8 mouse cellular contexts compared by ENCODE assay signal in the genomic region with DNA sequence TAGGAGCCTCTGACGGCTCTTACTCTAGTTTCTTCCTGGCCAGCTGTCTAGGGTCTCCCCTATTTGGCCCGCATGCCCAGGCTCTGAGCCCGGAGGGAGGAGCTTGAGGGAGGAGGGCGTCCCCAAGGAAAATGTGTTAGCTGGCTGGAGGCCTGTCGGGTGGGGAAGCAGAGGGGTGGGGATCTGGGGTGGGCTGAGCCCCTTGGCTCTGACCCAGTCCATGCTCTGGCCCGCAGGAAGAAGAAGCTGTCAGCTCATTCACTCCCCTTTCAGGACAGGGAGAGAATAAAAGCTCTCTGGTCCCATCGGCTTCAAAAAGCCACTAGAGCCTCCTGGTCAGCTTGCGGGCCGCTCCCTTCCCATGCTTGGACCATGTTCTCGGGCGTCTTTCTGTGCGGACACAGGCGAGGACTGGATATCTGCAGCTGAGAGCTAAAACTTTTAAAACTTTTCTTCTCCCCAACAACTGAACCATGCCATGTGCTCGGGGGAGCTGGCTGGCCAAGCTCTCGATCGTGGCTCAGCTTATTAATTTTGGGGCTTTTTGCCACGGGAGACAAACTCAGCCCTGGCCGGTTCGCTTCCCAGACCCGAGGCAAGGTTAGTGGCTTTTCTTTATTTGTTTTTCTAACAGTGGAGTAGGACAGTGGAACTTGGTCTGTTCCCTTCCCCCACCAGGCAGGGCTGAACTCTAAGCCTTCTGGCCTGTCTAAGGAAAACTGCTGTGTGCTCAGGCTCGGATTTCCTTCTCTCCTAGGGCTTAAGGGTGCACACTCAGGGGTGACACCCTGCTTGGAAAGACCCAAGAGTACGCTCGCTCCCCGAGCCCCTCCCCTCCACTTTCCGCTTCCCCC. TPM values are rescaled to one million over a fixed set of nuclear protein-coding genes. Genes with fewer than 3 reads are reported as not detected.
DNase-seq lines count a peak whose midpoint lies in the region; ATAC-seq and TF ChIP-seq lines count a peak whose summit lies in the region.

A gene (plus strand): TSS at position 233 of the 854 bp plus-strand sequence.

- WGBS in intestine, postnatal 0 days: 6% methylated on average over 24 of the region's 25 CpGs
- 6% methylated on average over 24 of the region's 25 CpGs for WGBS in liver, postnatal 0 days (ENCODE audit: insufficient replicate concordance)
- WGBS in olfactory bulb, adult 2 months: 21% methylated on average over 25 of the region's 25 CpGs

- no peaks in the 10 kb centered on the region; the same call in 1 of the 2 replicates for H3K4me1 ChIP-seq in intestine, postnatal 0 days (replicated peaks; ENCODE audit: control insufficient read depth, insufficient read depth, low read length)
- peaks cover 4% of the 10 kb centered on the region; the same call in 1 of the 2 replicates for H3K4me1 ChIP-seq in liver, postnatal 0 days (ENCODE audit: insufficient read depth)
- H3K4me1 ChIP-seq in olfactory bulb, adult 2 months (ENCODE audit: control insufficient read depth, insufficient read depth, low read length): peaks cover 8% of the 10 kb centered on the region

- TF ChIP-seq POLR2A in olfactory bulb, adult 2 months (IDR thresholded peaks at IDR 0.05; ENCODE audit: insufficient read depth, low read depth, low read length): no peak

- no peak for TF ChIP-seq EP300 in liver, postnatal 0 days (IDR thresholded peaks at IDR 0.05; ENCODE audit: low read depth)

- peak; percentile 51 for ATAC-seq in intestine, postnatal 0 days
- peak; percentile 68 for ATAC-seq in liver, postnatal 0 days
- no peak for ATAC-seq in megakaryocyte, adult 5-6 weeks (ENCODE audit: poor library complexity, severe bottlenecking)

- no peaks in the 10 kb centered on the region for H3K9me3 ChIP-seq in intestine, postnatal 0 days (ENCODE audit: control insufficient read depth)
- H3K9me3 ChIP-seq in liver, postnatal 0 days (ENCODE audit: low read length): no peaks in the 10 kb centered on the region

- peak within 1 kb of the TSS; percentile 28; the same call in 1 of the 2 replicates for H3K9ac ChIP-seq in intestine, postnatal 0 days (ENCODE audit: low read depth, low read length)
- 0 out of 2 replicates have a peak within 1 kb of the TSS, but pooled peaks have one; percentile 30 for H3K9ac ChIP-seq in liver, postnatal 0 days (replicated peaks)

- no peak for TF ChIP-seq CTCF in intestine, postnatal 0 days (IDR thresholded peaks at IDR 0.05; ENCODE audit: low read depth)
- no peak for TF ChIP-seq CTCF in liver, postnatal 0 days (IDR thresholded peaks at IDR 0.05; ENCODE audit: low read depth)
- TF ChIP-seq CTCF in olfactory bulb, adult 2 months (IDR thresholded peaks at IDR 0.05; ENCODE audit: insufficient read depth, low read depth, low read length): no peak

- peak within 1 kb of the TSS; percentile 63 for H3K4me2 ChIP-seq in intestine, postnatal 0 days (replicated peaks; ENCODE audit: low read depth)
- peak within 1 kb of the TSS; percentile 67 for H3K4me2 ChIP-seq in liver, postnatal 0 days (ENCODE audit: low read depth, low read length)

- H3K27me3 ChIP-seq in intestine, postnatal 0 days (replicated peaks; ENCODE audit: control insufficient read depth, insufficient read depth, low read length): no peaks in the 10 kb centered on the region
- no peaks in the 10 kb centered on the region for H3K27me3 ChIP-seq in liver, postnatal 0 days (ENCODE audit: insufficient read depth, low read length)

- peak within 1 kb of the TSS; percentile 37 for H3K4me3 ChIP-seq in intestine, postnatal 0 days (ENCODE audit: low read depth, low read length)
- peak within 1 kb of the TSS; percentile 27 for H3K4me3 ChIP-seq in liver, postnatal 0 days (ENCODE audit: low read depth, low read length)
- H3K4me3 ChIP-seq in olfactory bulb, adult 2 months (ENCODE audit: insufficient read depth, low read depth, low read length): peak within 1 kb of the TSS; percentile 17; the same call in 1 of the 2 replicates

- H3K36me3 ChIP-seq in intestine, postnatal 0 days (ENCODE audit: control insufficient read depth, insufficient read depth): no peaks in the 10 kb centered on the region
- no peaks in the 10 kb centered on the region for H3K36me3 ChIP-seq in liver, postnatal 0 days (replicated peaks; ENCODE audit: insufficient read depth, low read length)

- DNase-seq in R1 (ENCODE audit: low read depth, low spot score): peak; percentile 15
- DNase-seq in embryo, embryonic 10 days (ENCODE audit: low spot score): peak; percentile 77
- DNase-seq in heart, adult 18-20 months: peak; percentile 86 to 90
- peak; percentile 24 for DNase-seq in liver, postnatal 0 days
- no peak for DNase-seq in spleen, postnatal 14 days (ENCODE audit: low spot score in 2 of 2)

- H3K27ac ChIP-seq in intestine, postnatal 0 days (ENCODE audit: low read depth, low read length): peak within 1 kb of the TSS; percentile 62
- H3K27ac ChIP-seq in liver, postnatal 0 days (ENCODE audit: low read depth): peak within 1 kb of the TSS; percentile 22; the same call in 1 of the 2 replicates
- no peak within 1 kb of the TSS for H3K27ac ChIP-seq in olfactory bulb, adult 2 months (ENCODE audit: insufficient read depth, low read depth, low read length)

RNA-seq across cellular contexts. Expression of the gene that starts here (rescaled TPM):
- 1 to 10 TPM; 1.0 to 1.9 TPM for total RNA-seq in heart, adult 18-20 months (2021)
- polyA plus RNA-seq in intestine, postnatal 0 days (2015; fragmentation: Nextera tagmentation; extraction: Ambion mirVana): 0.70 and 1.1 TPM in 2 replicates
- polyA plus RNA-seq in liver, postnatal 0 days (2015; fragmentation: Nextera tagmentation; extraction: Ambion mirVana): 0.20 and 0.38 TPM in 2 replicates
- polyA plus RNA-seq in olfactory bulb, adult 2 months (2012; ENCODE audit: insufficient read depth, insufficient read length, low replicate concordance, missing spikeins): not detected in 2 replicates
- 0.02 TPM in 1 of 2 replicates, not detected in the other for total RNA-seq in megakaryocyte, adult 5-6 weeks (2015)
- not detected in 2 replicates for total RNA-seq in megakaryocyte, adult 5-6 weeks (2017)

Comparison
In these comparisons a context has a peak if more than half of its experiments do, and no peak if none do; other contexts are left out.
1. Peak in DNase-seq, ATAC-seq, H3K4me3 ChIP-seq, H3K27ac ChIP-seq, H3K9ac ChIP-seq and H3K4me2 ChIP-seq in liver, postnatal 0 days; RNA of the gene not detected or under 1 TPM.
2. DNase-seq: peak in R1 (single experiment), embryo, embryonic 10 days (single experiment) and heart, adult 18-20 months (2 of 2); none in spleen, postnatal 14 days (0 of 2).
3. Peak in every context shown above with its lines, with median percentiles within 50 percentile points of each other: H3K4me3 ChIP-seq.